Mouse (Mus musculus) ovary, adult 18-20 months (tissue): Measurements from ENCODE around the gene Ssh1.

ENCODE experiments used
- DNase-seq: peaks from one replicate; pipeline ENCODE4 v3.0.0; 2022; ENCODE audit warnings: low spot score, mixed read lengths

Ssh1 gene

GRCm38 (mm10) chr5:113930648-113931609 is 62.8 kb downstream of the Ssh1 start:
- DNase-seq = peak; percentile 55

- no peak for DNase-seq
Measured at GRCm38 (mm10) chr5:113929950-113930647, 63.6 kb downstream of the Ssh1 start.

GRCm38 (mm10) chr5:113929526-113929925 is 64.2 kb downstream of the Ssh1 start:
- DNase-seq = no peak

GRCm38 (mm10) chr5:113924608-113925007 is 69.1 kb downstream of the Ssh1 start:
- no peak for DNase-seq

- DNase-seq = no peak
Measured at GRCm38 (mm10) chr5:113921310-113922166, 72.2 kb downstream of the Ssh1 start.

- no peak for DNase-seq
Measured at GRCm38 (mm10) chr5:113919060-113919459, 74.6 kb downstream of the Ssh1 start.

- no peak for DNase-seq
Measured at GRCm38 (mm10) chr5:113918654-113919053, 75.0 kb downstream of the Ssh1 start.

- DNase-seq = no peak
Measured at GRCm38 (mm10) chr5:113910705-113911104, 83.0 kb downstream of the Ssh1 start.

- DNase-seq = no peak
Measured at GRCm38 (mm10) chr5:113910065-113910701, 83.5 kb downstream of the Ssh1 start.

- peak; percentile 94 for DNase-seq
Measured at GRCm38 (mm10) chr5:113908592-113909441, 84.9 kb downstream of the Ssh1 start, which contains the start of gene Coro1c. Gene Coro1c, minus strand, starts transcription at chr5:113908758.

- no peak for DNase-seq
Measured at GRCm38 (mm10) chr5:113907786-113908567, 85.7 kb downstream of the Ssh1 start.

GRCm38 (mm10) chr5:113906958-113907735 is 86.5 kb downstream of the Ssh1 start:
- no peak for DNase-seq

GRCm38 (mm10) chr5:113904987-113905386 is 88.7 kb downstream of the Ssh1 start:
- no peak for DNase-seq

GRCm38 (mm10) chr5:113902983-113903382 is 90.7 kb downstream of the Ssh1 start:
- DNase-seq = no peak

- DNase-seq = no peak
Measured at GRCm38 (mm10) chr5:113902017-113902416, 91.7 kb downstream of the Ssh1 start.

- no peak for DNase-seq
Measured at GRCm38 (mm10) chr5:113901074-113901571, 92.6 kb downstream of the Ssh1 start.

GRCm38 (mm10) chr5:113899543-113899942 is 94.2 kb downstream of the Ssh1 start:
- no peak for DNase-seq

GRCm38 (mm10) chr5:113892005-113892404 is 101.7 kb downstream of the Ssh1 start:
- no peak for DNase-seq

- DNase-seq = no peak
Measured at GRCm38 (mm10) chr5:113890874-113891273, 102.8 kb downstream of the Ssh1 start.
